Mouse (Mus musculus) forebrain, embryonic 15.5 days (tissue): Measurements from ENCODE around the gene Adamts10. TPM values are rescaled to one million over a fixed set of nuclear protein-coding genes. Genes with fewer than 3 reads are reported as not detected.

ENCODE experiments used
- polyA plus RNA-seq: library from polyadenylated mRNA; unstranded; fragments of >200 nt; fragmentation: Nextera tagmentation; extraction: Ambion mirVana; gene quantifications from 2 replicates; pipeline ENCODE4 v1.2.1, GENCODE M21; 2015

Adamts10 gene
- polyA plus RNA-seq, 1 experiment from 2014 or later = 37.8 TPM

Other genes starting within 250 kb of the Adamts10 start
- gene Zfp955b, start 234.7 kb upstream of the Adamts10 start, polyA plus RNA-seq = 20.6 and 21.9 TPM in 2 replicates
- 21.1 and 21.7 TPM in 2 replicates for gene Zfp81, start 165.3 kb upstream of the Adamts10 start, polyA plus RNA-seq
- 20.2 and 20.6 TPM in 2 replicates for gene Zfp101, start 129.6 kb upstream of the Adamts10 start, polyA plus RNA-seq
- not detected in 2 replicates for gene Actl9, start 91.3 kb upstream of the Adamts10 start, polyA plus RNA-seq
- 1.7 and 2.1 TPM in 2 replicates for gene Myo1f, start 31.5 kb downstream of the Adamts10 start, polyA plus RNA-seq
- 58.9 and 59.3 TPM in 2 replicates for gene Zfp414, start 104.9 kb downstream of the Adamts10 start, polyA plus RNA-seq
- 0.41 and 0.46 TPM in 2 replicates for gene Pram1, start 113.9 kb downstream of the Adamts10 start, polyA plus RNA-seq
- 246 and 265 TPM in 2 replicates for gene Hnrnpm, start 162.7 kb downstream of the Adamts10 start, polyA plus RNA-seq
- 71.8 and 72.8 TPM in 2 replicates for gene March2, start 194.5 kb downstream of the Adamts10 start, polyA plus RNA-seq
- gene Rab11b, start 236.3 kb downstream of the Adamts10 start, polyA plus RNA-seq = 452 and 485 TPM in 2 replicates